Mouse (Mus musculus) natural killer cell, adult 2 months (primary cell): ENCODE data around the gene Arhgef2.
A peak's percentile ranks its signal among the peaks of the same experiment; 100 is the strongest.
"Not testable (repeated sequence)": the region's sequence is repeated elsewhere in the genome, so short reads cannot be mapped to it uniquely, and the experiment has no call there.

Experiments
- DNase-seq, 2 experiments: peaks; one replicate each; pipeline ENCODE4 v3.0.0; 2022; ENCODE audit warnings: low spot score in 2 of 2

The Arhgef2 gene

DNA sequence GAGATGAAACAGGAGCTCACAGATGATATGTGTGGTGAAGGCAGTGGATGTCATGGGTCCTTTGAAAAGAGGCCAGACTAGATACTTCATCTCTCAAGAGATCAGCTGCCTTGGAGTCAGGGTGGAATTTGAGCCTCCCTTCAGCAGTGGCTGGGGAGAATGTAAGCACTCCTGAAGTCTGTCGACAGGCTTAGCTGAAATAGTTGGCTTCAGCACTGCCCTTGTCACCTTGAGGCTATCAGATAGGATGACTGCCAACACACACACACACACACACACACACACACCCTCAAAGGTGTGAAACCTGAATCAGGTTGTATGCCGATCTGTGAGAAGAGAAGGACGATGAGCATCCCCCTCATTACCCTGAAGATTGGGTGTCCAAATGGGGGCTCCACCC is 14.7 kb upstream of the Arhgef2 start:
- no peak for DNase-seq

DNA sequence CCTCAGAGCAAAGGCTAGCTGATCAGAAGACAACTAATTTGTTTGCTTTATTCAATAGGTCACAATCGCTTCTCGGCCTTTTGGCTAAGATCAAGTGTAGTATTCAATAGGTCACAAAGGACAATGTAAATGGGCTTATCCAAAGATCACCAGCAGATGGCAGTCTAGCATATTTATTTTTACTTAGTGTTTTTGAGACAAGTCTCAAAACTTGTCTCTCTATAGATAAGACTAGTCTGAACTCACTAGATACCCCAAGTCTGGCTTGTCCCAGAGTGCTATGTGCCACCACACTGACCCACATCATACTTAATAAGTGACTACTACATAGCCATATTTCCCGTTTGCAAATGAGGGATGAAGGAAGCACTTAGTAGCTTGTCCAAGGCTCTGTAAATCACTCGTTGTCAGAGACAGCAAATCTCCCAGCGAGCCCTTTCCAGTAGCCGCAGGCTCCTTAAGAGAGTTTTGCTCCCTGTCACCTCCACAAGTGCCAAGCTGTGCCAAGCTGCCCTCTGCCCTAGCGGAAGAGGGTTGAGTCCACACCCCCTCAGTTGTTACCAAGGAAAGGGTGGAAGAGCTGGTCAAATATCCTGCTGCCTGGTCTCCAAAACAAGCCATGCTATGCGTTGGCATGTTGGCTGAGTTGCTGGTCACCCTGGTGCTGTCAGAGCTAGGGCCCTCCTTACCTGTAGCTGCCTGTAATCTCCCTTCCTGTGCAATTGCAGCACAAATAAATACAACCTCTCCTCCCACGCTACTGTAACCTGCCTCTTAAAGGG is 13.6 kb upstream of the Arhgef2 start:
- peak; percentile 54 to 61 for DNase-seq

DNA sequence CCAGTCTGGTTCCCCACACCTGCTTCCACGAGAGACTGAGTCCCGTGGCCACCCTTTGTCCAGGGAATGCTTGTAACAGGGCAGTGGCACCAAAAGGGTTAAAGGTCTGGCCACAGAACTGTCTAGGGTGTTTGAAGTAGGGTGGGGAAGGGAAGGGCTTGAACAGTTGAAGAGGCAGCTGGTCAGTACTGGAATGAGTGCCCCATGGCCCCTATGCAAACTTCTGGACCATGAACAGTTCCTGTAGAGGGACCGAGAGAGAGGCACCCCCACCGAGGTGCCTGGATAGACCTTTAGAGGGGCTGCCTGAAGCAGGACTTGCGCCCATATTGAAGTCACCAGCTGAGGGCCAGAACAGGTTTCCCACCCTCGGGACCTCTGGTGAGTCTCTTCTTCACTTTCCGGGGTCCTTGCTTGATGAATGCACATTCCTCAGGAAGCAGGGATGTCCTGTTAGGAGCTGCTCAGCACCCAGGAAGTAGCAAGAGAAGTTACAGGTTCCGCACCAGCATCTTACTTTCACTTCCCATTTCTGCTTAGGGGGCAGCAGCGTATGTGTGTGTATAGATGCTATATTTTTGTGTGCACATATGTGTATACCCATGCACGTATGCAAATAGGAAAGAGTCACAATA is 12.7 kb upstream of the Arhgef2 start:
- peak; percentile 35 to 58 for DNase-seq

DNA sequence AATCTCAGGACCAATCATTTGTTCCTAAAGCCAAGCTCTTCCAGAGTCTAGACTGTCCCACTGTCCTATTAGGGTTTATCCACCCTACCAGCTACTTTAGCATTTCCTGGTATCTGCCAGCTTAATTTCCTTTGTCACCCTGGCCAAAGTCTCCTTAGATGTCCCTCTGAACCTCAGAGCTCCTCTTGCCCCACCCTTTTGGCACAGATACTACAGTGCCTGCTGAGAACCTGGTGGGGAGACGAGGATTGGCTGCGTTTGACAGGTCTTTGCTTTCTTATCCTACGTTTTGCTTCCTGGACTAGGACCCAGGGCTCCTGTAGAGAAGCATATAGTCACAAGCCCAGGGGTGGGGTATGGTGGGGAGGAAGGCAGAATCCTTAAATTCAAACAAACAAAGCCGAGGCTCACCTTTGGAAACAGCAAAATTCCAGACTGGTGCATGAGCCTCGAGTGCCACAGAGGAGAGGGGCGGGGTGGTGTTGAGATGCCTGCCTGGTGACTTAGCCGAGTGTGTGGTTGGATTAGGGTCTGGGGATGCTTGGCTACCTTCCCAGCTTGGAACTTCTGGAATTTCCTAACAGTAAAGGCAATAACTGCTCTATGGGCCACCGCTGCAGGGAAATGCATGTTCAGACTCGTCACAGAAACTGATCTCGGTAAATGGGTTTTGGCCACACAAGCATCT is 11.7 kb upstream of the Arhgef2 start:
- no peak for DNase-seq

DNA sequence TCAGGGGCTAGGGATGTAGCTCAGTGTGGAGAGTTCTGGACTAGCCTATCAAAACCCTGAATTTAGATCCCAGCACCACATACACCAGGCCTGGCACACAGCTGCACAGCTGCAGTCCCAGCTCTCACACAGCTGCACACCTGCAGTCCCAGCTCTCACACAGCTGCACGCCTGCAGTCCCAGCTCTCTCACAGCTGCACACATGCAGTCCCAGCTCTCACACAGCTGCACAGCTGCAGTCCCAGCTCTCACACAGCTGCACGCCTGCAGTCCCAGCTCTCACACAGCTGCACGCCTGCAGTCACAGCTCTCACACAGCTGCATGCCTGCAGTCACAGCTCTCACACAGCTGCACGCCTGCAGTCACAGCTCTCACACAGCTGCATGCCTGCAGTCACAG is 9.2 kb upstream of the Arhgef2 start:
- not testable (repeated sequence) for DNase-seq

DNA sequence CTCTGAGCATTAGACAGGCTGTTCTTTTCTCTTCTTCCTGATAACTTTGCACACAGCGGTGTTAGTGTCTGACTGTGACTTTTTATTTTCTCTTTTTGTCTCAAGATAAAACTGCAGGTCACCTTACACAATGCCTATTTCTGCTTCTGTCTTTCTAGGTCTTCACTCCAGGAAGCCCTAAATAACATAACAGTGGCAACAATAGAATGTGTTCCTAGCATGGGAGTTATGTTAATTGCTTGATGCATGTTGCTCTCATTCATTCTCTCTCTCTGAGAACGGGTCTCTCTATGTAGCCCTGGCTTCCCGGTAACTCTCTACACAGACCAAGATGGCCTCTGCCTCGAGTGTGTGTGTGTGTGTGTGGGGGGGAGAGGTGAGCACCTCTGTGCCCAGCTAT is 3.3 kb upstream of the Arhgef2 start:
- DNase-seq: no peak

DNA sequence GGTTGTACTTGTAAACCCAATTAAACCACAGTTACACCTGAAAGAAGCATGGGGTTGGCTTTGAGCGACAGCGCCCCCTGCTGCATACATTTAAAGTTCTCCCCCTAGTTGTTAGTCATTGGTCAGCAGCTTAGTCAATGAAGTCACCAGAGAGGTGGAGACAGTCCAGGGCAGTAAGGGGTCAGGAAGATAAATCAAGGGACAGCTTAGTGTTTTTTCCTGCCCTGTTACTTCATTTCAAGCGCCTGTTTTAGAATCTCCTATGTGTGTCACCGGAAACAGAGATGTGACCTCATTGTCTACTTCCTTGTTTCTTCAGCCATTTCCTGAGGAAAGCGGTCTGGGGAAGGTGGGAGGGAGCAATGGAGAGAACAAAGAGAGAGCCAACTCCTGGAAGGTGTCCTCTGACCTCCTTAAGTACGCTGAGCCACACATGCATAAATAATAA is 2.0 kb upstream of the Arhgef2 start:
- DNase-seq: peak; percentile 74 to 81

DNA sequence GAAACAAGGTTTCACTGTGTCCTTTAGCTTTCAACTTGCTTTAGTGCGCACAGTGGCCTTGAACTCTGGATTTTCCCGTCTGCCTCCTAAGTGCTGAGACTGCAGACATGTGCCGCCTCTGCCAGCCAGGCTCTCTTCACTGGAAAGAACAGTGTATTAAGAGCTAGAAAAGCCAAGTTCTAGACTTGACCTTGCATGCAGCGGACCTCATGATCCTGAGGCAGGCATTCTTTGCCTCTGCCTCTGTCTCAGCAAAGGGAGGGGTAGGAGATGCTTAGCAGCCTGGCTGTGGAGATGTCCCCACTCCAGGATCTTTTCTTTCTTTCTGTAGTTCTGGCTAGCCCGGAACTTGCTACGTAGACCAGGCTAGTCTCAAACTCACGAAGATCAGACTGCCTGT is 903 bp upstream of the Arhgef2 start:
- no peak for DNase-seq

DNA sequence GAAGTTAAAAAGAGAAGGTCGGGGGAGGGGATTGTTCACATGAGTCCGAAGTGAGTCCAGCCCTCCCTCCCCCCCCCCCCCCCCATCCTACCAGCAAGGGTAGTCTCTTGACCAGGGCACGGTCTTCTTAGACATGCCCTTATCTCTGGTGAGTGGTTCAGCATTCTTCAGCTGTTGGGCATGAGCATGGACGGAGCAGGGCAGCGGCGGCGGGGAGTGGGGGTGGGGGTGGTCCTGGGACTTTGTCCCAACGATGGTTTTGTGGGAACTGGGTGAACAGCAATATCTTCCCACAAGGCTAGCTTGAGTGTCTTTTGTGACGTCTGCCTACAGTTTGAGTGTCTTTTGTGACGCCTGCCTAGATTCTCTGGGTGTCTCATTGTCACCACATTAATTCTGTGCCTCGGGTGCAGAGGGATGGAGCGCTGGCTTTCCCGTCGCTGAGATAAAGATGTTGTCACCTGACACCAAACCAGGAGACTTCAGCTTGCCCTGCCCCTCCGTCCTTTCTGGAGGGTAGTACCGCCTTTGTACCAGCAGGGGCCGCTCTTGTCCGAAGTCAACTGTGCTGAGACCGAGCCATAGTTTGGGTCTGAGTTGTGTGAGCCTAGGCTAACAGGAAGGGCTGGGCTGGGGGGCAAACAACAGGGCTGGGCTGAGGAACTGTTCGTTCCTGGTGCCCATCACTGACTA is 1.4 kb downstream of the Arhgef2 start:
- peak; percentile 84 to 89 for DNase-seq

DNA sequence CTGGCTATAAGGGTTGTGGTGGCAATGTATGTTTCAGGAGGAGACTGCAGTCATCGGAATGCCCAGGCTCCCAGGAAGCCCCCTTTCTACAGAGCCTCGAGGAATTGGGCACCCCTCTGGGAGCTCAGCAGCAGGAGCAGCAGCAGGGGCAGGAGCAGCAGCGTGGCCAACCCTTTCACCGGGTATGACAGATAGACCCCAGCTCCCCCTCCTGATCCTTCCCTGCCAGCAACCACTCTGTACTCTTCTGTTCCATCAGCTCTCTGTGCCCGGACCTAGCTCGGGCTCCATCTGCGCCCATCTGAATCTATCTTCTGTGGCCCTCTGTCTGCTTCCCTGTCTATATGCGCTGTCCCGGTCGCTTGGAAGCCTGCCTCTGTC is 2.0 kb downstream of the Arhgef2 start:
- DNase-seq: no peak

DNA sequence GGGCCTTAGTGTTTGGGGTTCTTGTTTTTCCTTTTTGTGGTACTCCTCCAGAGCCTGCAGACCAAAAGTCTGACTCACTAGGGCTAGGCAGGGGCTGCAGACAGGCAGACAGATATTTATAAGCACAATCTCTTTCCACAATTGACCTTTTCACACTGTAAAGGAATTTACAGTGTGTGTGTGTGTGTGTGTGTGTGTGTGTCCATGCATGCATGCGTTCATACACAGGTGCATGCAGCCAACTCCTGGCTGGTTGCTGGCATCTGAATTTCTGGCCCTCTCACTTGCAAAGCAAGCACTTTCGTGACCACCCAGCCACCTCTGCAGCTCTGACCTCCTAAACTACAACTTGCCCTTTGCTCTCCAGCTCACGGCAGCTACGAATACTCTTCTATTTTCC is 3.3 kb downstream of the Arhgef2 start:
- no peak for DNase-seq

DNA sequence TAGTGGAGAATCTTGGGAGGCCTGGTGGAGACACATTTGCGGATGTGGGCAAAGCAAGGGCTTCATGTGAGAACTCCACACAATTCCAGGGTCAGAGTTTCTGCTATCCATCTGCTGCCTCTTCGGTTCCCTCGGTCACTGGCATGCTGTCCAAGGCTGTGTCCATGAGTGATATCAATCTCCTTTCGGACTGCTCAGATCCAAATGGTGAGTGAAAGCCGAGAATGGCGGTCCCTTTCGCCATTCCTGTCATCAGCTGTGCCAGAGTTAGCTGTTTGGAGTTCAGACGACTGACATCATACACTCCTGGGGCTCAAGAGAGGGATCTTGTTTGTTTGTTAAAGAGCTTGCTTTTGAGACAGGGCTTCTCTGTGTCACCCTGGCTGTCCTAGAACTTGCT is 8.7 kb downstream of the Arhgef2 start:
- no peak for DNase-seq

DNA sequence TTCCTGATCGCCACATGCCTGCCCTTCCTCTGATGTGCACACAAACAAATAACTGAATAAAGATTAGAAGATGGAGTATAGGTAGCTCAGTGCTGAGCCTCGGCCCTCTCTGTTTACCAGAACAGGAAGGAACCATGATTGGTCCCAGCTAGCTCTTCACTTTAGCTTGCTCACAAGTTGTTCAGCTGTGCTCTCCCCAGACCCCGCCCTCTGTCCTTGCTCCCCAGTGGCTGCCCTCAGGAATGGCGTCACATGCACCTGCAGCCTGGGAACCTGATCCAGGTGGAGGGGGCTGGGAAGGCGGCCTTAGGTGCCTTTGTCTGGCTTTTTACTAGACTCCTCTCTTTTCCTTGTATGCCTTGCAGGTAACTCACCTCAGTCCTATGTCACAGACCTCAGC is 9.4 kb downstream of the Arhgef2 start:
- DNase-seq: no peak

DNA sequence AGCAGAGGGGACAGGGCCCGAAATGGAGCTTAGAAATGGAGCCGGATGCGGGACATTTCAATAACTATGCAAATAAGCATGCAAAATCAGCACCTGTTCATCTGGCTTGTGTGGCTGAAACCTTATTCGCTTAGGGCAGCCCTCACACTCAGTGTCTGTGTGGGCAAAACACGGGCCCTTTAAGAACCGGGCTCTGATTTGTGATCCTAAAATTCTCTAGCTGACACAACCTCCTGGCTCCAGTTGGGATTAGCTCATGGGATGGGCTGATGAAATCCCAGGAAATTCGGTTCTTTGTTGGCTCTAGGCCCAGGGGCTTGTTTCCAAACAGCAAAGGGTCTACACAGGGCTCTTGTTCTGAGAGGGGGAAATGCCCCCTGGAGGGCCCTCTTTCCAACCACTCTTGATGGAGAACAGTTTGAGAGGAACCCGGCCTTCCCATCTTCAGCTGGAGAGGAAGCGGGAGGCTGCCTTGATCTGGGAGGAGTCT is 10.2 kb downstream of the Arhgef2 start:
- no peak for DNase-seq

DNA sequence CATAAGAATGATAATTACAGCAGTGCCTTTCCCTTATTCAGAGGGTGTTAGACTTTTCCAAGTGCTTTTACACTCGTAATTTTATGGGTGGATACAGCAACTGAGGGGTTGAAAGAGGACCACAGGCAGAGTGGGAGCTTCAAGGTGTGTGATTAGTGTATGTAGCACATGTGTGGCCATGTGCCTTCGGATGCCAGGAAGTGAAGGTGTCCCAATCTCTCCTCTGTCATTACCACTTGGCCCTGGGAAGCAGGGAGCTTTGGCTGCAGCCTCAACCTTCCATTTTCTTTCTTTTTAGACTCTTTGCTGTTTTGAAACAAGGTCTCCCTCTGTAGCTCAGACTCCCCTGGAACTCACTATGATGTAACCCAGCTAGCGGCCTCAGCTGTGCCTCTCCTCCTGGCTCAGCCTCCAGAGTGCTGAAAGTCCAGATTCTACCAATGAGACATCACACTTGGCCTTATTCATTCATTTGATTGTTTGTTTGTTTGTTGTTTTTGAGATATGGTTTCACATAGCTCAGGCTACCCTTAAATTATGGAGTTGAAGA is 11.3 kb downstream of the Arhgef2 start:
- DNase-seq: no peak

DNA sequence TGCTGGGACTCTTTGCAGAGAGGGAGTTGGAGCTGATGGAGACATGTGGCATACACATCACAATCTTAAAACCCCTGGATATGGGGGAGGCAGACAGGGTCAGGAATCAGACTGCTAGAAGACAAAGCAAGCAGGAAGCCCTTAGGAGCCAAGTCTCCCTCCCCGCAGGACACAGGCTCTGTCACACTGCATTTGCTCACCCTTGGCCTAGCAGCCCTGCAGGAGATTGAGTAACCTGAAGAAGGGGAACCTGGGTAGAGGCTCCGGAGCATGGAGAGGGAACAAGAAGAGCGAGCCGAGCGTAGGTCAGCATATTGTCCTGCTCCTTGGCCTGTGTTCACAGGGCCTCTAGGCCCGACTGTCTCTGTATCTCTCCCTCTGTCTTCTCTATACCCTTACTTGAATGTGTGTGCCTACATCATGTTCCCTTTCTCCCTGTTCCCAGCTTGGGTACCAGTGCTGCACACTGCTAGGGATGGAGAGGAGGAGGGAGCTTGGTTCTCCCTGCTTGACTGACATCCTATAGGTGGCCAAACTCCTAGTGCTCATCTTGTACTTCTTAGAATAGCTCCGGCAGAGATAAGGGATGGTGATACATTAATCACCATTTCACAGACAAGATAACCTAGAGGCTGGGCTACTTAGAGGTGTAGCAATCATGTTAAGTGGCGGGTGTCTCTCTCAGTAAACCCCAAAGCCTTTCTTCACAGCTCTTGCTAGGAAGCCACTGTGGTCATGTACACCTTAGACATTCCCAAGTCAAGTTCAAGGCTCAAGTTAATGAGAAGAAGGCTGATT is 12.5 kb downstream of the Arhgef2 start:
- DNase-seq: no peak

DNA sequence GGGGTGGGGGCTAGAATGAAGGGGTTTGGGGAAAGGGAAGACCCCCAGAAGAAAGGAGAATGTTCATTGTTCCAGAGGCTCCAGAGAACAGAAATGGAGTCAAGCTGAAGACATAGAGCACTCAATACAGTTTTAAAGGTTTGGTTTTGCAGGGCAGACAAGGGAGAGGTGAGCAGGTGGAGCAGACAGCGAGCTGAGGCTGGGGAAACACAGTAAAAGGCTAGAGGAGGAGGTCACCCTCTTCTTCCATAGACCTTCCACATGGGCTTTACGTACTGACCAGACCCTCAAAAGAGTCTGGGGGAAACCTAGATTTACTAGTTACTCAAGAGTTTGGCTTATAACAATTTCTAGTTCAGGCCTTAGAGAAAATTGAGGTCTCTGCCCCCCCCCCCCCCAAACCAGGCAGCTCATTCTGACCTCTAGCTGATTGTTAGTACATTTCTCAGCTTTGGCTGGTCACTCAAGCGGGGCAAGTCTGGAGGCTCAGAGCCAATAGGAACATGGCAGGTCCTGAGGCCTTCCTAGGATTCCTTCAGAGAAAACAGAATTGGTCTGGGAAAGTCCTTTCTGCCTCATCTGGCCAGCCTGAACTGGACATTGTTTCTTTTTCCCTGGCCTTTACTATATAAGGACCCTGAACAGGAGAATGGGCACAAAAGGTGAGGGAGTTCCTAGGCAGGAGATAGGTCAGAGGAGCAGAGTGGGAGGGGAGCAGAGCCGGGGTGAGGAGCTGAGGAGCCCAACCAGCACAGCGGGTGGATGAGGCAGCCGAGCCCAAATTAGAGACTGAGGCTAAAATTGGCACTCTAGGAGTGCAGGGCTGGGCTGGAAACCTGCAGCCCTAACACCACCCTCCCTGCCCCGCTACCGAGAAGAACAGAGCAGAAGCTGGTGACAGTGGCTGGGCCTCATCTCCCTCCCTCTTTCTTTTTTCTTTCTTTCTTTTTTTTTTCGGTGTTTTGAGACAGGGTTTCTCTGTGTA is 13.6 kb downstream of the Arhgef2 start:
- DNase-seq: no peak

DNA sequence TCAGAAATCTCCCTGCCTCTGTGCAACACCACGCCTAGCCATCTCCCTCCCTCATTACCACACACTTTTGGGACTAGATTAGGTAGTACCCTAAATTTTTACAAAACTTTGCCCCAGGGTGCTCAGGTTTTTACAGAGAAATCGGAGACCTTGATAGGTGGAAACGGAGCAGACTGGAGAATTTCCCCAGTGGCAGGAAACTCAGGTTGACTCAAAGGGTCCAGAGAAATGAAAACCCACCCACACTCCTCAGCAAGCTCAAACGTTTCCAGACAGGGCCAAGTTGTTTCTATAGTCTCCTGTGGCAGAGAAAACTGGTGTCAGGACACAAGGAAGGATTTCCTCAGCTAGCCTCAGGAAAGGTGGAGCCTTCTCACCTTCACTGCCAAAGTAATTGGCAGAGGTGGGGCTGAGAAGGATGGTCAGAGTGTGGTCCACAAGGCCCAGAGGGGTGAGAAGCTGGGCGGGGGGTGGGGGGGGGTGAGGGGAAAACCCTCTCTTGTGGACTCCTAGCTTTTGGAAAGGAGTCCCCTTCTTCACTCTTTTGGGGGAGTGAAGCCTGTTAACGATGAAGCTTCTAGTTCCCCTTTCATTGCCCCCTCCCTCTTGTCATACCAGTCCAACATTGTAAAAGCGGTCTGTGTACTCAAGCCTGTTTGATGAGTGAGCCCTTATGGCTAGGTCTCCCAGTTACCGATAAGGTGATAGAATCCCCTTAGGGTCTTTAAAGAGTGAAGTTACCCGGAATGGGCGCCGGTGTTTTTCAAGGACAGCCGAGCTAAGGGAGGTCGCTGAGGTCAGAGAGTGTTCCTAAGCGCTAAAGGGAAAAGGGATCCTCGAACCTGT is 14.6 kb downstream of the Arhgef2 start:
- DNase-seq: peak in 1 of 2 experiments; percentile 40

DNA sequence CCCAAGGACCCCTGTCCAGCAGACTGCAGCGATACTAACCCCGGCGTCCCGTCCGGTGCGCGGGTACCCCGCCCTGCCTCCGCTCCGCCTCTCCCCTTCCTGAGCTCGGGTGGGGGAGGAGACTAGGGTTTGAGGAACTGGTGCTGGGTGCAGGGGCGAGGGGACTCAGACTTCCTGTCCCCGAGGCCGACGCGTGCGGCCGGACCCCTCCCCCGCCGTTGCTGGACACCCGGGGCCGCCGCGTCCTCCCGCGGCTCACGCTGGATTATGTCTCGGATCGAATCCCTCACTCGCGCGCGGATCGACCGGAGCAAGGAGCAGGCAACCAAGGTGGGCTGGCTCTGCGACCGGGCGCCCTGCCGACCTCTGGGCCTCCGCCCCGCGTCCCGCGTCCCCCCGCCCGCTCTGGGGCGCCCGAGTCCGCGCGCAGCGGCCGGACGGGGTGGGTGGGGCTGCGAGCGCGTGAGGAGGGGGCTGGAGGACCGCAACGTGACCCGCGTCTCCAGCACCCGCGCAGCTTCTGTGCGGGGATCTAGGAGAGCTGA is 15.3 kb downstream of the Arhgef2 start:
- DNase-seq: peak; percentile 61 to 62
